Mouse (Mus musculus): Measurements from ENCODE around the gene Uap1. TPM values are rescaled to one million over a fixed set of nuclear protein-coding genes. Genes with fewer than 3 reads are reported as not detected.

Gene Uap1
- polyA plus RNA-seq, 1 experiment, result 16.1 TPM

- Histone ChIP-seq H3K4me1 (replicated peaks; ENCODE audit: control insufficient read depth, insufficient read depth, low read length) (no peaks in the 10 kb centered on the region), H3K4me3 (ENCODE audit: control insufficient read depth, insufficient read depth, low read length) (no peak overlapping the region), H3K36me3 (ENCODE audit: control insufficient read depth, insufficient read depth, low read length) (no peaks in the 10 kb centered on the region), H3K27me3 (ENCODE audit: control insufficient read depth, insufficient read depth, low read length) (no peaks in the 10 kb centered on the region), H3K27ac (ENCODE audit: control insufficient read depth, insufficient read depth, low read length) (no peak overlapping the region)
- DNase-seq, result no peak
- TF ChIP-seq POLR2A (IDR thresholded peaks at IDR 0.05; ENCODE audit: control insufficient read depth, extremely low read depth, insufficient read depth, low read length, poor library complexity) (no peak), CTCF (IDR thresholded peaks at IDR 0.05; ENCODE audit: borderline replicate concordance, control insufficient read depth, extremely low read depth, insufficient read depth, low read length, poor library complexity) (no peak)
- WGBS, result 99% methylated on average over 5 of the region's 5 CpGs
These were observed 33.1 kb downstream of the Uap1 start for GRCm38 (mm10) chr1:170141626-170142025.

- Histone ChIP-seq H3K4me1 (replicated peaks; ENCODE audit: control insufficient read depth, insufficient read depth, low read length) (no peaks in the 10 kb centered on the region), H3K36me3 (ENCODE audit: control insufficient read depth, insufficient read depth, low read length) (no peaks in the 10 kb centered on the region), H3K27me3 (ENCODE audit: control insufficient read depth, insufficient read depth, low read length) (no peaks in the 10 kb centered on the region), H3K27ac (ENCODE audit: control insufficient read depth, insufficient read depth, low read length) (no peak overlapping the region), H3K4me3 (ENCODE audit: control insufficient read depth, insufficient read depth, low read length) (no peak overlapping the region)
- peak; percentile 56 for DNase-seq
- WGBS, result 4% methylated on average over 7 of the region's 7 CpGs
- TF ChIP-seq CTCF (IDR thresholded peaks at IDR 0.05; ENCODE audit: borderline replicate concordance, control insufficient read depth, extremely low read depth, insufficient read depth, low read length, poor library complexity) (no peak), POLR2A (IDR thresholded peaks at IDR 0.05; ENCODE audit: control insufficient read depth, extremely low read depth, insufficient read depth, low read length, poor library complexity) (no peak)
These were observed 38.3 kb downstream of the Uap1 start for GRCm38 (mm10) chr1:170136351-170137009.

- WGBS, result 93% methylated on average over 8 of the region's 8 CpGs
- Histone ChIP-seq H3K27ac (ENCODE audit: control insufficient read depth, insufficient read depth, low read length) (no peak overlapping the region), H3K27me3 (ENCODE audit: control insufficient read depth, insufficient read depth, low read length) (no peaks in the 10 kb centered on the region), H3K4me3 (ENCODE audit: control insufficient read depth, insufficient read depth, low read length) (no peak overlapping the region), H3K4me1 (replicated peaks; ENCODE audit: control insufficient read depth, insufficient read depth, low read length) (no peaks in the 10 kb centered on the region), H3K36me3 (ENCODE audit: control insufficient read depth, insufficient read depth, low read length) (no peaks in the 10 kb centered on the region)
- no peak for DNase-seq
- TF ChIP-seq POLR2A (IDR thresholded peaks at IDR 0.05; ENCODE audit: control insufficient read depth, extremely low read depth, insufficient read depth, low read length, poor library complexity) (no peak), CTCF (IDR thresholded peaks at IDR 0.05; ENCODE audit: borderline replicate concordance, control insufficient read depth, extremely low read depth, insufficient read depth, low read length, poor library complexity) (no peak)
These were observed 40.5 kb downstream of the Uap1 start for GRCm38 (mm10) chr1:170134264-170134663.

- TF ChIP-seq CTCF (IDR thresholded peaks at IDR 0.05; ENCODE audit: borderline replicate concordance, control insufficient read depth, extremely low read depth, insufficient read depth, low read length, poor library complexity) (no peak), POLR2A (IDR thresholded peaks at IDR 0.05; ENCODE audit: control insufficient read depth, extremely low read depth, insufficient read depth, low read length, poor library complexity) (no peak)
- H3K4me1 ChIP-seq (replicated peaks; ENCODE audit: control insufficient read depth, insufficient read depth, low read length), result no peaks in the 10 kb centered on the region
- H3K36me3 ChIP-seq (ENCODE audit: control insufficient read depth, insufficient read depth, low read length), result no peaks in the 10 kb centered on the region
- H3K27me3 ChIP-seq (ENCODE audit: control insufficient read depth, insufficient read depth, low read length), result no peaks in the 10 kb centered on the region
- DNase-seq, result no peak
- 91% methylated on average over 3 of the region's 3 CpGs for WGBS
- no peak overlapping the region for H3K4me3 ChIP-seq (ENCODE audit: control insufficient read depth, insufficient read depth, low read length)
- no peak overlapping the region for H3K27ac ChIP-seq (ENCODE audit: control insufficient read depth, insufficient read depth, low read length)
These were observed 43.8 kb downstream of the Uap1 start for GRCm38 (mm10) chr1:170130962-170131361.

- no peak overlapping the region for H3K27ac ChIP-seq (ENCODE audit: control insufficient read depth, insufficient read depth, low read length)
- WGBS, result 91% methylated on average over 2 of the region's 2 CpGs
- H3K4me1 ChIP-seq (replicated peaks; ENCODE audit: control insufficient read depth, insufficient read depth, low read length), result no peaks in the 10 kb centered on the region
- DNase-seq, result no peak
- H3K36me3 ChIP-seq (ENCODE audit: control insufficient read depth, insufficient read depth, low read length), result no peaks in the 10 kb centered on the region
- H3K27me3 ChIP-seq (ENCODE audit: control insufficient read depth, insufficient read depth, low read length), result no peaks in the 10 kb centered on the region
- no peak overlapping the region for H3K4me3 ChIP-seq (ENCODE audit: control insufficient read depth, insufficient read depth, low read length)
- TF ChIP-seq CTCF (IDR thresholded peaks at IDR 0.05; ENCODE audit: borderline replicate concordance, control insufficient read depth, extremely low read depth, insufficient read depth, low read length, poor library complexity) (no peak), POLR2A (IDR thresholded peaks at IDR 0.05; ENCODE audit: control insufficient read depth, extremely low read depth, insufficient read depth, low read length, poor library complexity) (no peak)
These were observed 50.1 kb downstream of the Uap1 start for GRCm38 (mm10) chr1:170124644-170125043.

- no peaks in the 10 kb centered on the region for H3K36me3 ChIP-seq (ENCODE audit: control insufficient read depth, insufficient read depth, low read length)
- no peaks in the 10 kb centered on the region for H3K27me3 ChIP-seq (ENCODE audit: control insufficient read depth, insufficient read depth, low read length)
- no peak overlapping the region for H3K27ac ChIP-seq (ENCODE audit: control insufficient read depth, insufficient read depth, low read length)
- no peaks in the 10 kb centered on the region for H3K4me1 ChIP-seq (replicated peaks; ENCODE audit: control insufficient read depth, insufficient read depth, low read length)
- WGBS, result 87% methylated on average over 6 of the region's 6 CpGs
- TF ChIP-seq CTCF (IDR thresholded peaks at IDR 0.05; ENCODE audit: borderline replicate concordance, control insufficient read depth, extremely low read depth, insufficient read depth, low read length, poor library complexity) (no peak), POLR2A (IDR thresholded peaks at IDR 0.05; ENCODE audit: control insufficient read depth, extremely low read depth, insufficient read depth, low read length, poor library complexity) (no peak)
- no peak overlapping the region for H3K4me3 ChIP-seq (ENCODE audit: control insufficient read depth, insufficient read depth, low read length)
- DNase-seq, result no peak
These were observed 61.1 kb downstream of the Uap1 start for GRCm38 (mm10) chr1:170113616-170114015.

- TF ChIP-seq POLR2A (IDR thresholded peaks at IDR 0.05; ENCODE audit: control insufficient read depth, extremely low read depth, insufficient read depth, low read length, poor library complexity) (no peak), CTCF (IDR thresholded peaks at IDR 0.05; ENCODE audit: borderline replicate concordance, control insufficient read depth, extremely low read depth, insufficient read depth, low read length, poor library complexity) (no peak)
- no peak for DNase-seq
- Histone ChIP-seq H3K27me3 (ENCODE audit: control insufficient read depth, insufficient read depth, low read length) (no peaks in the 10 kb centered on the region), H3K36me3 (ENCODE audit: control insufficient read depth, insufficient read depth, low read length) (no peaks in the 10 kb centered on the region), H3K27ac (ENCODE audit: control insufficient read depth, insufficient read depth, low read length) (no peak overlapping the region), H3K4me3 (ENCODE audit: control insufficient read depth, insufficient read depth, low read length) (no peak overlapping the region), H3K4me1 (replicated peaks; ENCODE audit: control insufficient read depth, insufficient read depth, low read length) (no peaks in the 10 kb centered on the region)
- 93% methylated on average over 10 of the region's 10 CpGs for WGBS
These were observed 62.5 kb downstream of the Uap1 start for GRCm38 (mm10) chr1:170112261-170112660.
